Comparison of ENCODE assay signal across 27 mouse cellular contexts in the genomic region with DNA sequence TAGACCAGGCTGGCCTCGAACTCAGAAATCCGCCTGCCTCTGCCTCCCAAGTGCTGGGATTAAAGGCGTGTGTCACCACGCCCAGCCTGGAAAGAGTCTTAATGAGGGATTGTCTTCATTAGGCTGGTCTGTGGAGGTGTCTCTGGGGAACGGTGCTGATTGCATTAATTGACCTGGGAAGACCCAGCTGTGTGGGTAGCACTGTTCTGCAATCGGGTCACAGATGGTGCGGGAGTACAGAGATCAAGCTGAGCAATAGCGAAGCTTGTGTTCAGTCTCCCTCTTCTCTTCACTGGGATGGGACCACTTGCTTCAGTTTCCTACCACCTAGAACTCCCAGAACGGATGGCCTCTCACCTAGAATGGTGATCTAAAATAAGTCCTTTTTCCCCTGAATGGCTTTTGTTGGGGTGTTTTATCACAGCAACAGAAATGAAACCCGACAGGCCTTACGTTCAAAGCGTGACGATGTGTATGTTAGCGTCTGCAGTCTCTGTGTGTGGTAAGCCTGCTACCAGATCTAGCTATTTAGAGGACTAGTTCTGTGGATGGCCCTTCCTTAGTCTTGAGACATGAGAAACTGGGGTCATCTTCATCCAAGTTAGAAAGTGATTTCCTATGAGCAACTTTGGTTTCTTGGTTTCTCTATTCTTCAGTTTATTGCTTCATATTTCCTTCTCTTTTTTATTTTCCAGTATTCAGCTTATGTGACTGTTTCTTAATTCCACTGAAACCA. TPM values are rescaled to one million over a fixed set of nuclear protein-coding genes. Genes with fewer than 3 reads are reported as not detected.
DNase-seq lines count a peak whose midpoint lies in the region; ATAC-seq and TF ChIP-seq lines count a peak whose summit lies in the region.
"Had no signal": no experiment of that assay in that cellular context is flagged by ENCODE, and none has a peak within 500 bp of the region (broad histone marks: within the 10 kb centered on the region; RNA-seq: fewer than 3 reads in every experiment).

No protein-coding gene starts in this region.

- peak; percentile 28 for DNase-seq in heart, adult 11 months
- DNase-seq in heart, postnatal 25 days (ENCODE audit: low spot score), result no peak
- DNase-seq in right cerebral cortex, postnatal 25 days, result no peak
- no peak for DNase-seq in urinary bladder, postnatal 10 days (ENCODE audit: low spot score)
- DNase-seq: adrenal gland, postnatal 14 days; cerebellum, adult 18-20 months; cerebellum, adult 9-11 months; cerebellum, postnatal 36 days; gastrocnemius, postnatal 10 days; heart, postnatal 4 days had no signal

- H3K27me3 ChIP-seq in midbrain, embryonic 13.5 days, result no peaks in the 10 kb centered on the region
- H3K27me3 ChIP-seq: CH12.LX; forebrain, embryonic 15.5 days; heart, embryonic 13.5 days; hindbrain, embryonic 12.5 days; Patski had no signal

- H3K27ac ChIP-seq in bone marrow, adult 2 months (ENCODE audit: control insufficient read depth, insufficient read depth, low read depth, low read length, poor library complexity), result peak overlapping the region; percentile 26; the same call in 1 of the 2 replicates
- H3K27ac ChIP-seq in midbrain, embryonic 13.5 days, result no peak overlapping the region
- H3K27ac ChIP-seq: embryonic facial prominence, embryonic 10.5 days; forebrain, embryonic 10.5 days; forebrain, embryonic 15.5 days; heart, embryonic 13.5 days; hindbrain, embryonic 12.5 days had no signal

- WGBS in bone marrow, adult 2 months, result 44% methylated on average over 14 of the region's 14 CpGs
- 88% methylated on average over 14 of the region's 14 CpGs for WGBS in midbrain, embryonic 13.5 days

- H3K4me2 ChIP-seq in midbrain, embryonic 13.5 days (replicated peaks), result no peak overlapping the region
- H3K4me2 ChIP-seq: forebrain, embryonic 15.5 days; heart, embryonic 13.5 days; hindbrain, embryonic 12.5 days had no signal

- no peak overlapping the region for H3K9ac ChIP-seq in midbrain, embryonic 13.5 days (replicated peaks)
- H3K9ac ChIP-seq: forebrain, embryonic 15.5 days; heart, embryonic 13.5 days; hindbrain, embryonic 12.5 days had no signal

- intact Hi-C loops in heart, postnatal 25 days (cut with DNase I), result no loop called here

- no peak for TF ChIP-seq POLR2A in bone marrow, adult 2 months (IDR thresholded peaks at IDR 0.05; ENCODE audit: borderline replicate concordance, control insufficient read depth, low read depth, low read length)

- no peak for TF ChIP-seq CTCF in bone marrow, adult 2 months (IDR thresholded peaks at IDR 0.05; ENCODE audit: control insufficient read depth, insufficient read depth, low read length)

- no peaks in the 10 kb centered on the region for H3K36me3 ChIP-seq in midbrain, embryonic 13.5 days
- H3K36me3 ChIP-seq: embryonic facial prominence, embryonic 10.5 days; forebrain, embryonic 15.5 days; heart, embryonic 13.5 days; hindbrain, embryonic 12.5 days had no signal

- H3K4me3 ChIP-seq in bone marrow, adult 2 months (replicated peaks; ENCODE audit: control insufficient read depth, low read depth, low read length), result no peak overlapping the region
- H3K4me3 ChIP-seq in midbrain, embryonic 13.5 days (replicated peaks), result no peak overlapping the region
- H3K4me3 ChIP-seq: embryonic facial prominence, embryonic 10.5 days; forebrain, embryonic 10.5 days; forebrain, embryonic 15.5 days; heart, embryonic 13.5 days; hindbrain, embryonic 12.5 days had no signal

- H3K9me3 ChIP-seq in midbrain, embryonic 13.5 days, result no peaks in the 10 kb centered on the region
- H3K9me3 ChIP-seq: embryonic facial prominence, embryonic 10.5 days; forebrain, embryonic 10.5 days; forebrain, embryonic 15.5 days; heart, embryonic 13.5 days; hindbrain, embryonic 12.5 days had no signal

- peak; percentile 94 for ATAC-seq in megakaryocyte progenitor cell, adult 5-6 weeks (replicated peaks; ENCODE audit: poor library complexity)
- no peak for ATAC-seq in midbrain, embryonic 13.5 days
- ATAC-seq: activated CD4-positive, CD25-positive, alpha-beta regulatory T cell, adult 4 months; forebrain, embryonic 15.5 days; hindbrain, embryonic 16.5 days; Patski had no signal

- peaks cover 3% of the 10 kb centered on the region; the same call in 1 of the 2 replicates for H3K4me1 ChIP-seq in bone marrow, adult 2 months (ENCODE audit: control insufficient read depth, insufficient read depth, low read length)
- no peaks in the 10 kb centered on the region for H3K4me1 ChIP-seq in midbrain, embryonic 13.5 days (replicated peaks)
- H3K4me1 ChIP-seq: embryonic facial prominence, embryonic 10.5 days; forebrain, embryonic 10.5 days; forebrain, embryonic 15.5 days; heart, embryonic 13.5 days; hindbrain, embryonic 12.5 days had no signal

RNA-seq across cellular contexts. Expression of a gene that starts 7.0 kb away (rescaled TPM):
- total RNA-seq in heart, postnatal 25 days (2021), result not detected
- polyA plus RNA-seq in bone marrow, adult 2 months (2011; ENCODE audit: insufficient read depth, insufficient read length, low replicate concordance, missing spikeins), result 1.6 TPM in 1 of 2 replicates, not detected in the other
- 0.96 and 1.8 TPM in 2 replicates for total RNA-seq in megakaryocyte progenitor cell, adult 5-6 weeks (2015)
- total RNA-seq in megakaryocyte progenitor cell, adult 5-6 weeks (2017), result 0.91 and 2.2 TPM in 2 replicates
- polyA plus RNA-seq in midbrain, embryonic 13.5 days (2015; fragmentation: Nextera tagmentation; extraction: Ambion mirVana), result 0.46 TPM in 1 of 2 replicates, not detected in the other
- total RNA-seq: adrenal gland, postnatal 14 days; CH12.LX; gastrocnemius, postnatal 10 days; heart, postnatal 4 days had no signal
- polyA plus RNA-seq: heart, embryonic 13.5 days; heart, postnatal 0 days had no signal

RNA-seq across cellular contexts. Expression of a gene that starts 20.5 kb away (rescaled TPM):
- not detected for total RNA-seq in heart, postnatal 25 days (2021)
- polyA plus RNA-seq in bone marrow, adult 2 months (2011; ENCODE audit: insufficient read depth, insufficient read length, low replicate concordance, missing spikeins), result not detected in 2 replicates
- total RNA-seq in megakaryocyte progenitor cell, adult 5-6 weeks (2015), result not detected in 2 replicates
- not detected in 2 replicates for total RNA-seq in megakaryocyte progenitor cell, adult 5-6 weeks (2017)
- polyA plus RNA-seq in midbrain, embryonic 13.5 days (2015; fragmentation: Nextera tagmentation; extraction: Ambion mirVana), result not detected in 2 replicates
- total RNA-seq: adrenal gland, adult 18-20 months; CH12.LX; gastrocnemius, postnatal 10 days; heart, postnatal 4 days had no signal
- polyA plus RNA-seq: activated CD4-positive, CD25-positive, alpha-beta regulatory T cell, adult 4 months; embryonic facial prominence, embryonic 10.5 days; embryonic facial prominence, embryonic 14.5 days; forebrain, embryonic 10.5 days; forebrain, embryonic 15.5 days; frontal cortex, adult 2 months; gonadal fat pad, adult 2 months; heart, embryonic 13.5 days; heart, postnatal 0 days; hindbrain, embryonic 12.5 days had no signal

RNA-seq across cellular contexts. Expression of a gene that starts 34.6 kb away (rescaled TPM):
- total RNA-seq in heart, postnatal 25 days (2021), result 1 to 10 TPM; 7.4 to 7.7 TPM
- 1.7 TPM in 2 replicates for polyA plus RNA-seq in bone marrow, adult 2 months (2011; ENCODE audit: insufficient read depth, insufficient read length, low replicate concordance, missing spikeins)
- 11.6 and 12.4 TPM in 2 replicates for total RNA-seq in megakaryocyte progenitor cell, adult 5-6 weeks (2015)
- total RNA-seq in megakaryocyte progenitor cell, adult 5-6 weeks (2017), result 6.8 and 7.3 TPM in 2 replicates
- 16.4 and 17.7 TPM in 2 replicates for polyA plus RNA-seq in midbrain, embryonic 13.5 days (2015; fragmentation: Nextera tagmentation; extraction: Ambion mirVana)

RNA-seq across cellular contexts. Expression of a gene that starts 46.0 kb away (rescaled TPM):
- 1 to 10 TPM; 1.1 TPM for total RNA-seq in heart, postnatal 25 days (2021)
- 14.5 and 24.2 TPM in 2 replicates for polyA plus RNA-seq in bone marrow, adult 2 months (2011; ENCODE audit: insufficient read depth, insufficient read length, low replicate concordance, missing spikeins)
- total RNA-seq in megakaryocyte progenitor cell, adult 5-6 weeks (2015), result 7.2 and 13.1 TPM in 2 replicates
- 7.2 and 8.9 TPM in 2 replicates for total RNA-seq in megakaryocyte progenitor cell, adult 5-6 weeks (2017)
- polyA plus RNA-seq in midbrain, embryonic 13.5 days (2015; fragmentation: Nextera tagmentation; extraction: Ambion mirVana), result 0.24 and 0.28 TPM in 2 replicates
- total RNA-seq: CH12.LX had no signal

RNA-seq across cellular contexts. Expression of a gene that starts 51.9 kb away (rescaled TPM):
- 1 to 10 TPM in 1 of 2 experiments, under 1 TPM in 1; 0.70 to 1.1 TPM for total RNA-seq in heart, postnatal 25 days (2021)
- polyA plus RNA-seq in bone marrow, adult 2 months (2011; ENCODE audit: insufficient read depth, insufficient read length, low replicate concordance, missing spikeins), result 1.3 and 2.9 TPM in 2 replicates
- total RNA-seq in megakaryocyte progenitor cell, adult 5-6 weeks (2015), result 0.54 and 1.1 TPM in 2 replicates
- total RNA-seq in megakaryocyte progenitor cell, adult 5-6 weeks (2017), result 1.0 and 2.1 TPM in 2 replicates
- polyA plus RNA-seq in midbrain, embryonic 13.5 days (2015; fragmentation: Nextera tagmentation; extraction: Ambion mirVana), result 10.3 and 11.1 TPM in 2 replicates
